Mouse (Mus musculus): ENCODE data around the gene Rad51b.
A peak's percentile ranks its signal among the peaks of the same experiment; 100 is the strongest.

Gene Rad51b

DNA sequence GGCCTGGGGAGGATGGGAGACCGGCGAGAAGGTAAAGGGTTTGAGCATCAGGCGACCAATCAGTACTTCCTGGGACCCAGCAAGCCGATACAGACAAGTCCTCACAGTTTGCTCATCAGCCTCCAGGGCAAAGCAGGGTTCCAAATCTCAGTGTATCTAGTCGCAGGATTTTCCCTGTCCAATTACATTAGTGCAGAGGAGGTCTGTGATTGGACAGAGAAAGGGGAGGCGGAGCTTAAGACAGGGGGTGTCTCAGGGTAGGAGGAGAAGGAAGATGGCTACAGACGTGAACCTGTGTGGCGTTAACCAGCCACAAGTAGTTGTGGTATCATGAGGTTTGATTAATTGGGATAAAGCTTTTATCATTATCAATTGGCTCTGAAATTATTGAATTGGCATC lies 538.4 kb downstream of the Rad51b start:
- Histone ChIP-seq H3K36me3 (ENCODE audit: control insufficient read depth, insufficient read depth, low read length, poor library complexity, severe bottlenecking) (no peaks in the 10 kb centered on the region), H3K27me3 (ENCODE audit: control insufficient read depth, insufficient read depth, low read length, poor library complexity, severe bottlenecking) (no peaks in the 10 kb centered on the region)
- no peak for DNase-seq (ENCODE audit: low read depth, low spot score)

DNA sequence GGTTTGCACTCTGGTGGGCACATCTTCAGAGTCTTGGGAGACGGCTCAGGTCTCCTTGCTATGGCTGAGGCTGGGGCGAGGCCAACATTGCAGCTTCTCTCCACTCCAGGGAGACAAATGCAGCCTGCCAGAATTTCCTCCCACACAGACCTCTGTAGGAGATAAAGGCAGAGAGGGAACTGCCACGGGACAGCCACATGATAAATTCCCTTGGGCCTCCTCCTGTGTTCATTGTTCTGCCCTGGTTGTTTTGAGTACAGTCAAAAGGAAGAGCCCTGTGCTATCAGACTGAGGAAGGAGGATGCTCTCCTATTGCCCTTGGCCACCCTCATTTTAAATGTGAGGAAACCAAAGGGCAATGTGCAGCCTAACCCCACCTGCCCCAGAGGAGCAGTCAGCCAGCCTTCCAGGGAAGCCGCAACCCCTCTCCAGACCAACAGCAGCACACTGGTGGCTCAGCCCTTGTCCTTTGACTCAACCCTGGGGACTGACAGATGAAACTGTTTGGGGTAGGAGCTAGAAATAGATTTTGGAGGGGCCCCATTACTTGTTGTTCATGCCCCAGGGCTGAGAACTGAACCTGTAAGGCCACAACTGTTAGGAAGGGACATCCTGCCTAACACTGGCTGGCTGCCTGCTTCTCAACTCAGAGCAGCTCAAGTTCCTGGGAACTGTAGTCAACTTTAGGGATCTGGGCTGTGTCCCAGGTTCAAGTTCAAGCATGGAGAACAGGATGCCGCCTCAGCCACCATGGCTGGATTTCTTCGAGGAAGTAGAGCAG lies 541.3 kb downstream of the Rad51b start:
- H3K27me3 ChIP-seq (ENCODE audit: control insufficient read depth, insufficient read depth, low read length, poor library complexity, severe bottlenecking), result no peaks in the 10 kb centered on the region
- DNase-seq (ENCODE audit: low read depth, low spot score), result peak; percentile 71
- H3K36me3 ChIP-seq (ENCODE audit: control insufficient read depth, insufficient read depth, low read length, poor library complexity, severe bottlenecking), result no peaks in the 10 kb centered on the region

DNA sequence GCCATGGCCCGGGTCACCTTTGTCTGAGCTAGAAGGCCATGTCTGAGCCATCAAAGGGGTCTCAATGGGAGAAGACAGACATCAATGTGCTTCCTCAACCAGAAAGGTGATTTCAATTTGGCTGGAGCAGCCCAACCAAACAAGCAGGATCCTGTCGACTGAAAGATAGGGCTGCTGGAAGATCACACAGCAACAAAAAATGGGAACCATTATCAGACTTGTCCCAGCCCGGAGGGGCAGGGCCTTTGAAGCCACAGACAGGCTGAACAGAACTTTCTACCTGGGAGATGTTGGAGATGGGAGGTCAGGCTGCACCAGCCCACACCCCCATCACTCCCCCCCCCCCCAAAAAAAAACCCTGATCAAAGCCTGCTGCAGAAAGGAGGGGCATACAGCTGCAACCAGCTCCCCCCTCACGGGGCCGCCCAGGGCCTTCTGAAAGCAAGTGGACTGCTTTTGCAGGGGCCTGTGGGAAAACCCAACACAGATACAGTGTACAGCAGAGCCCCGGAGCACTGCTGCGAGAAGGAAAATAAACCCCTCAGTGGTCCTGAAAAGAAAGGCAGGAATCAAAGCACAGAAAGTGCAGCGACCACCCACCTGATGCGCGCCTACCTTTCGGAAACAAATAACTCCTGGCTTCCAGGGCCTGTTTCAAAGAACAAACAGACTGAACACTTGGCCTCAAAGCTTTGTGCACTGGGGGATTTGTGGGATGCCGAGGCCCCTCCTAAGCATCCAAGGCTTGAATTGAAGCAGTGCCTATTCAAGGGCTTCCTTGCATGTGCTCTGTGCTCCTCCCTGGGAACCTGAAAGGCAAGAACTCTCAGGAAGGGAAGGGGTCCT lies 542.2 kb downstream of the Rad51b start:
- Histone ChIP-seq H3K36me3 (ENCODE audit: control insufficient read depth, insufficient read depth, low read length, poor library complexity, severe bottlenecking) (no peaks in the 10 kb centered on the region), H3K27me3 (ENCODE audit: control insufficient read depth, insufficient read depth, low read length, poor library complexity, severe bottlenecking) (no peaks in the 10 kb centered on the region)
- DNase-seq (ENCODE audit: low read depth, low spot score), result peak; percentile 13

DNA sequence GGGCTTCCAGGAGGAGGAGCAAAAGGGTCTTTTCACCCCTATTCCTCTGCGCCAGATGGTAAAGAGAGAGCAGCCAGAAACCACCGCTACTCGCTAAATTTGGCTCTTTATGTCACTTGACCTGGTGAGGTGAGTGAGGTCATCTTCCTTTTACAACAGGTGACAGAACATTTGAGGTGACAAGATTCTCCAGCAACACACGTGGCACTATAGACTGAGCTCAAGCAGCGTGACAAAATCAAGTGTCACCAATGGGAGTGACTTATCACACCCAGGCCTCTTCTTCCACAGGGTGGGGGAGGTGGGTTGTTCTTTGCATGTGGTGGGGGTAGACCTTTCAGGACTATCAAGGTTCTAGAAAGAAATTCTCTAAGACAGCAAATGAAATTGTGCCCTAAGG lies 543.4 kb downstream of the Rad51b start:
- peak; percentile 95 for DNase-seq (ENCODE audit: low read depth, low spot score)
- H3K27me3 ChIP-seq (ENCODE audit: control insufficient read depth, insufficient read depth, low read length, poor library complexity, severe bottlenecking), result no peaks in the 10 kb centered on the region
- no peaks in the 10 kb centered on the region for H3K36me3 ChIP-seq (ENCODE audit: control insufficient read depth, insufficient read depth, low read length, poor library complexity, severe bottlenecking)

DNA sequence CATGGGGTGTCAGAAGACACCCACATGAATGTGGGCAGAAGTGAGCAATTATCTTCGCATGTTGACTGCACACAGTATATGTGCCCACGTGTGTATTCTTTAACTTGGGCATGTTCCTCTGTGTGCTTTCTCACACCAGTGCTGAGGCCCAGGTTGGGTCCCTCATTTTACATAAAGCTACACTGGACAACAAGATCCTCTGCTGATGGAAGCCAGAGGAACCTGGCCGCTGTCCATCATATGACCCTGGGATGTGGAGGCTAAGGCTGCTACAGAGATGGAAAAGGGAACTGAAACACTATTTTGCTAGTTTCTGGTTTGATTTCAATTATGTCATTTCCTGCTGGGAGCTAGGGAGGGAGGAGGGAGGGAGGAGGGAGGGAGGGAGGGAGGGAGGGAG lies 544.2 kb downstream of the Rad51b start:
- no peaks in the 10 kb centered on the region for H3K36me3 ChIP-seq (ENCODE audit: control insufficient read depth, insufficient read depth, low read length, poor library complexity, severe bottlenecking)
- H3K27me3 ChIP-seq (ENCODE audit: control insufficient read depth, insufficient read depth, low read length, poor library complexity, severe bottlenecking), result no peaks in the 10 kb centered on the region
- DNase-seq (ENCODE audit: low read depth, low spot score), result peak; percentile 89

DNA sequence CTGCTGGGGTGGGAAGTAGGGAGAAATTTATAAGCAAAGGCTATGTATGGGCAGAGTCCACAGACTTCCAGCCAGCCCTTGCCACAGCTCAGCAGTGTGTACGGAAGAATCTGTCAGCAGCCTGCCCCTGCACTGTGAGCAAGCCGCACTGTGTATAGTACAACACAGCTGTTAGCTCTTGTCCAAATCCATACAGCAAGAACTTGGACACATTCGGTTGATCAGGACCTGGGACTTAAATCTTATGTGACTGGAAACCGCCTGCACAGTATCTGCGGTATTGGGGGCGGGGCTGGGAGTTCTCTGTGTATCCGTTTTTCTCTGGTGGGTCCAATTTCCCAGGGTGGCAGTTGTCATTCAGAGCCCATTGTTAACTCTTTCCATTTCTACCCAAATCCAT lies 545.2 kb downstream of the Rad51b start:
- H3K36me3 ChIP-seq (ENCODE audit: control insufficient read depth, insufficient read depth, low read length, poor library complexity, severe bottlenecking), result no peaks in the 10 kb centered on the region
- peak; percentile 41 for DNase-seq (ENCODE audit: low read depth, low spot score)

DNA sequence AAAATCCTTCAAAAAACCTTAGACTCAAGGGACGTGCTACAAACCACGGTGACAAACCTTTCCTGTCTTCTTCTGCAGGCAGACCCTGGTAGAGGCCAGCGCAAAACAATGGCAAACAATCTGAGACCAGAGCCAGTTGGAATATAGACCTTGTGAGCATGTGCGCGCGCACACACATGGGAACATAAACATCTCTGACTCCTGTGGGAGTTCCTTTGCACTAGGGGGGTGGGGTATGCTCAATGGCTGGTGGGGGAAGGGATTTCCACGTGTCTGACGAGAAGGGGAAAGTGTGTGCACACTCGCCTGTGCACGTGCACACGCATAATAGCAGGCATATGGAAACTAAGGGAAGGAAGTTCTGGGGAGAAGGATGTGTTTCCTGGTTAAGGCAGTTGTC lies 545.9 kb downstream of the Rad51b start:
- DNase-seq (ENCODE audit: low read depth, low spot score), result peak; percentile 60

More for the DNA sequence above, 545.2 kb downstream of the Rad51b start:
- no peaks in the 10 kb centered on the region for H3K27me3 ChIP-seq (ENCODE audit: control insufficient read depth, insufficient read depth, low read length, poor library complexity, severe bottlenecking)

DNA sequence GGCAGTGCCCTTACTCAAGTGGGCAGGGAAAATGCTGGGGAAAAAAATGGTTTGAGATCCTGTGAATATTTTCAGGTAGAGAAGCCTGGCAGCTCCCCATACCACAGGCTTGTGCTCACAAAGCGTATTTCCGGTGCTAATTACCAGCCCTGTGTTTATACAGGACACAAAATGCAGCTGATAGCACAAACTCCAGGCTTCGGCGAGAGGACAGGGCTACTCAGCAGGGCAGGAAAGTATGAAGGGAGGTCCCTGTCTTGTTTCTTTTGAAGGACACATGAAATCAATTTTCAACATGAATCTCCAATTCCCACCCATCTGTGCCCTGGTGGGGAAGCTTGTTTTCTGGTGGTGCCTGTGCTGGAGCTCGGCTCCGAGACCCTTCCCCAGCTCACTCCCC lies 546.4 kb downstream of the Rad51b start:
- DNase-seq (ENCODE audit: low read depth, low spot score), result peak; percentile 51

More for the DNA sequence above, 545.9 kb downstream of the Rad51b start:
- Histone ChIP-seq H3K36me3 (ENCODE audit: control insufficient read depth, insufficient read depth, low read length, poor library complexity, severe bottlenecking) (no peaks in the 10 kb centered on the region), H3K27me3 (ENCODE audit: control insufficient read depth, insufficient read depth, low read length, poor library complexity, severe bottlenecking) (no peaks in the 10 kb centered on the region)

DNA sequence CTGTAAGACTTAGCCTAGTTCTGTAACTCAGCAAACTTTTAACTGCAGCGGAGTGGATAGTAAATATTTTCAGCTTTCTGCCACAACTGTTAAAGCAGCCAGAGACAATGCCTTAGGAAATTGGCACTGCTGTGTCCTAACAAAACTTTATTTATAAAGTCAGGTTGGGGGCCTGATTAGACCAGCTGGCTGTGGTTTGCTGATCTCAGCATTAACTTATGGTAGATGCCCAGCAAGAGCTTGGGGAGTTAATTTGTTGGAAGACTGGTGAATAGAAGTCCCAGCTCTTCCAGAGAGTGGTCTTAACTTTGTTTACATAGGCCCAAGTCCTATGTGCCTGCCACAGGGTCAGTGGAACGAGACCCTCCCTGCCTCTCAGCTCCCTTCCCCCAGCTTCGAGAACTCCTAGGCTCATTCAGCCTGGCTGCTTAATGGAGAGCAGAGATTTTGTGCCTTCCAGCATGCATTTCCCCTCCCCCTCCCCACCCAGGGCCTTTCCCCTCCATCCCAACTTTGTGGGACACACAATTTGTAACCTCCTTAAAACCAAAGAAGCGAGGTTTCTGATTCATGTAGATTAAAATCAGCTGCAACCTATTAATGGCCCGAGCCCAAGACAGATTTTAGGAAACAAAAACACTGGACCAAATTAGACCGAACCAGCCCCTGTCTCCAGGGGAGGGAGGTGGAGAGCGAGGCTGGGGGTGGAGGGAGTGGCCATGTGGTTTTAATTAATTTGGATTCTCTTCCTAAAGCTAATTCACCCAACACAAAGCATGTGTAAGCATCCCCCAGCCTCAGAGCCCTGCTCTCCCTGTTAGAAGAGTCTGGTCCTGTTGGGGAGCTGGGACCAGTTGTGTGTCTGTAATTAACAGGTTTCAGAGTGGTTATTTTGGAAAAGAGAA lies 549.4 kb downstream of the Rad51b start:
- DNase-seq (ENCODE audit: low read depth, low spot score), result no peak
- no peaks in the 10 kb centered on the region for H3K36me3 ChIP-seq (ENCODE audit: control insufficient read depth, insufficient read depth, low read length, poor library complexity, severe bottlenecking)
- no peaks in the 10 kb centered on the region for H3K27me3 ChIP-seq (ENCODE audit: control insufficient read depth, insufficient read depth, low read length, poor library complexity, severe bottlenecking)

More for the DNA sequence above, 546.4 kb downstream of the Rad51b start:
- Histone ChIP-seq H3K27me3 (ENCODE audit: control insufficient read depth, insufficient read depth, low read length, poor library complexity, severe bottlenecking) (no peaks in the 10 kb centered on the region), H3K36me3 (ENCODE audit: control insufficient read depth, insufficient read depth, low read length, poor library complexity, severe bottlenecking) (no peaks in the 10 kb centered on the region)

DNA sequence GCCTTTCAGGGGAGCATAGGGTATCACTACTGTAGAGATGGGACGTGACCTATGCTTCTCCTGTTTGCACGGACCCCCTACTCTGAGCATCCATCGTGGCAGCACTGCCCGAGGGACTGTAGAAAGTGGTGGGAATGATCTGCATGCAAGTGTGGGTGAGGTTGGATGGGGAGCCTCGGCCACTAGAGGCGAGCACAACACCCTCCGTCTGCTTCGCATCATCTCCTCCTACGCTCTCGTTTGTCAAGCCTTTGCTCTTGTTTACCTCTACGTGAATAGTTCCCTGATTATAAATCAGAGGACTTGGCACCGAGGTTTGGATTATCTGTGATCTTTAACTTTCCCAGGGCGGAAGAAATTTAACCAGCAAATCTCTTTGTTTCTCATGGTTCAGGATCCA lies 551.5 kb downstream of the Rad51b start:
- Histone ChIP-seq H3K36me3 (ENCODE audit: control insufficient read depth, insufficient read depth, low read length, poor library complexity, severe bottlenecking) (no peaks in the 10 kb centered on the region), H3K27me3 (ENCODE audit: control insufficient read depth, insufficient read depth, low read length, poor library complexity, severe bottlenecking) (no peaks in the 10 kb centered on the region)
- no peak for DNase-seq (ENCODE audit: low read depth, low spot score)

DNA sequence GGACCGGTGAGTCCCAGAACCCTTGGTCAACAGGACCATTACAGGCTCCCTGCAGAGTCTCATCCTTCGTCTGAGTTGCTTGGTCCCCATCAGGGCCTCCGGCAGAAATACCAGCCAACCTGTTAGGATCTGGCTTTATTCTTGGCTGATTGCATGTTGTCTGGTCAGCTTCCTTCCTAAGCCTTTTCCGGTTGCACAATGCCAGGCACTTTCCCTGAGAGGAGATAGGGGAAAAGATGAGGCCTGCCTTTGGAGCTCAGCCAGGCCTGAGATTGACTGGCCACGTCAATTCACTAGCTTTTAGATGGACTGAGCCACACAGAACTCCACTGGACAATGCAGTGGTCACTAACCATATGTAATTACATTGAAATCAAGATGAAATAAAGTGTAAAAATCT lies 552.9 kb downstream of the Rad51b start:
- no peaks in the 10 kb centered on the region for H3K36me3 ChIP-seq (ENCODE audit: control insufficient read depth, insufficient read depth, low read length, poor library complexity, severe bottlenecking)
- DNase-seq (ENCODE audit: low read depth, low spot score), result no peak
- H3K27me3 ChIP-seq (ENCODE audit: control insufficient read depth, insufficient read depth, low read length, poor library complexity, severe bottlenecking), result no peaks in the 10 kb centered on the region

DNA sequence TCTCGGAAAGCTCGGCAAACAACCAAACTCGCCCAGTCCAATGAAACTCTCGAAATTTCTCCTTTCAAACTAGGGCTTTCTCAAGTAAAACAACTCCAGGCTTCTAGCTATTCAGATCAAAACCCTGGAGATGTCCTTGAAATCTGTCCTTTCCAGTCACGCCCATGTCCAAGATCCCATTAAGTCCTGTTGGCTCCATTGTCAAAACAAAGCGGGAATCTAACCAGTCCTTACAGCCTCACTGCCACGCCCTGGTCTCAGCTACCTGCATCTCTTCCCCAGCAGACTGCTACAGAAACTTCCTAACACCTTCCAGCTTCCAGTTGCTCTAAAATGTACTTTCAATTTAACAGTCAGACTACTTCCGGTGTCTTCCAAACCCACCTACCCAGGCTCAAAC lies 554.8 kb downstream of the Rad51b start:
- Histone ChIP-seq H3K27me3 (ENCODE audit: control insufficient read depth, insufficient read depth, low read length, poor library complexity, severe bottlenecking) (no peaks in the 10 kb centered on the region), H3K36me3 (ENCODE audit: control insufficient read depth, insufficient read depth, low read length, poor library complexity, severe bottlenecking) (no peaks in the 10 kb centered on the region)
- no peak for DNase-seq (ENCODE audit: low read depth, low spot score)

DNA sequence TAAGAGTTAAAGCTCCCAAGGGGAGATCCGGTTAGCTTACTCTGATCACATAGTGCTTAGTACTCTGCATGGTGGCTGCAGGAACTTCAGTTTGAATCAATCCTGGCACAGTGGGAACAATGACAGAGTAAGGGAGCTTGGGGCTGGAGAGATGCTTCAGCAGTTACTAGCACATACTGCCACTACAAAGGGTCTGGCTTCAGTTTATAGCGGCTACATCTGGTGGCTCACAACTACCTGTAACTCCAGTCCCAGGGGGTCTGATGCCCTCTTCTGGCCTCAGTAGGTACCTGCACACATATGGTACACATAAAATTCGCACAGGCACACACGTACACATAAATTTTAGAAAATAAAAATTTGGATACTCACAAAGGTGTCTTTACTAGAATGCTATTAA lies 555.5 kb downstream of the Rad51b start:
- Histone ChIP-seq H3K27me3 (ENCODE audit: control insufficient read depth, insufficient read depth, low read length, poor library complexity, severe bottlenecking) (no peaks in the 10 kb centered on the region), H3K36me3 (ENCODE audit: control insufficient read depth, insufficient read depth, low read length, poor library complexity, severe bottlenecking) (no peaks in the 10 kb centered on the region)
- no peak for DNase-seq (ENCODE audit: low read depth, low spot score)

DNA sequence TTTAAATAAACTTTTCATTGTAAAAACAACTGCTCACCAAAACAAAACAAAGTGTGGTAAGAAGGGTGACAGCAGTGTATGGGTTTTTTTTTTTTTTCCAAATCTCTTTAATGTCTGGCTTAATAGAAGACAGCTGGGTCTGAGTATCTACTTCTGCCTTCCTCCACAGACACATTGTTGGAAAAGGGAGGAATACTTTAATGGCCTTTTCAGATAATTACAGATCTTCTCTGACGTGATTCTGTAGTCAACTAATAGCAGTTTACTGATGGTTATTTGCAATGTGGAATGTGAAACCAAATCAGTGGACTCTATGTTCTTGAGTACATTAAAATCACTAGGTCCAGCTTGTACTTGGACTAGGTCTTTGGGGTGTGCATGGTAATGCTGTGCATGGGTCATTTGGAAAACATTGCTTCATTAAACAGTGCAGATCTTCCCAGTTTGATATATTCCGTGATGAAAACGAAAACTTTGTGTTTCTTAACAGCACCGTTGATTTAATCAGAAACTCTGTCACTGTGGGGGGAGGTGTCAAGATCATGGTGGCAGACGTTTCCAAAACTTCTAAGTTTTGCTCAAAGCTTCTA lies 556.9 kb downstream of the Rad51b start:
- DNase-seq (ENCODE audit: low read depth, low spot score), result no peak
- Histone ChIP-seq H3K36me3 (ENCODE audit: control insufficient read depth, insufficient read depth, low read length, poor library complexity, severe bottlenecking) (no peaks in the 10 kb centered on the region), H3K27me3 (ENCODE audit: control insufficient read depth, insufficient read depth, low read length, poor library complexity, severe bottlenecking) (no peaks in the 10 kb centered on the region)
